Mouse (Mus musculus) lung, postnatal 14 days (tissue): ENCODE results near the gene Cela1.
A peak's percentile ranks its signal among the peaks of the same experiment; 100 is the strongest.

Experiments used
- DNase-seq: peaks from one replicate; pipeline ENCODE4 v3.0.0; 2021

The Cela1 gene

DNA sequence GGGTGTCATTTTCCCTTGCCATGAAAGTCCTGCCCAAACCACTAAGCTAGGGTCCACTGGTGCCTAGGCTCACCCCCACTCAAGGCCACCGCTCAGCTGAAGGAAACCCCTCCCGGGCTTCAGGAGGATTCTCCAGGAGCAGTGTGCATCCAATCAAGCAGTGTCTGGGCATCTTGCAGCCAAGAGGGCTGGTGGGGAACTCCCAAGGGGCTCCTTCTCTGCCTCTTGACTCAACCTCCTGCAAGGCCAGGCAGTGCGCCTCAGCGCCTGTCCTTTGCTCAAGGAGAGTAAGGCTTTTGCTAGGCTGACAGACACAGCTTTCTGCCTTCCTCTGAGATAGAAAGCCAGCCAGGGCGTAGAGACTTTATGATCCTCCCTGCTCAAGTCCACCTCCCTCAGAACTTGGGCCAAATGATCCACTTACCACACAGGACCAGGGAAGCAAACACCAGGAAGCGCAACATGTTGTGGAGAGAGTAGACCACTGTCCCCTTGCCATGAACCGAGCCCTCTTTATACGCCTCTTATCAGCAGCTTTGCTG is at the start of gene Cela1:
Gene Cela1 (minus strand): TSS at position 492 of the 542 bp plus-strand sequence.
- DNase-seq: no peak

DNA sequence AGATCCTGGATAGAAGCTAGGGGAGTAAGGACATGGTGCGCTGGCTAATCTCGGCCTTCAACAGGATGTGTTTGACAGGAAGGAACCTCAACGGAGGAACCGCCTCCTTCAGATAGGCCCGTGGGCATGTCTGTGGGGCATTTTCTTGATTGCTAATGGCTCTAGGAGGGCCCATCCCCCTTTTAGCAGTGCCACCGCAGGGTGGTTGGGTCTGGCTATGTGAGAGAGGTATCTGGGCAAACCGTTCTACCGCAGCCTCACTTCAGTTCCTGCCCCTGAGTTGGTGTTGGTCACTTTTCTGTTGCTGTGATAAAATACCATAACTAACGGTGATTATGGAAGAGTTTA is 48.2 kb upstream of the Cela1 start:
- DNase-seq: no peak

DNA sequence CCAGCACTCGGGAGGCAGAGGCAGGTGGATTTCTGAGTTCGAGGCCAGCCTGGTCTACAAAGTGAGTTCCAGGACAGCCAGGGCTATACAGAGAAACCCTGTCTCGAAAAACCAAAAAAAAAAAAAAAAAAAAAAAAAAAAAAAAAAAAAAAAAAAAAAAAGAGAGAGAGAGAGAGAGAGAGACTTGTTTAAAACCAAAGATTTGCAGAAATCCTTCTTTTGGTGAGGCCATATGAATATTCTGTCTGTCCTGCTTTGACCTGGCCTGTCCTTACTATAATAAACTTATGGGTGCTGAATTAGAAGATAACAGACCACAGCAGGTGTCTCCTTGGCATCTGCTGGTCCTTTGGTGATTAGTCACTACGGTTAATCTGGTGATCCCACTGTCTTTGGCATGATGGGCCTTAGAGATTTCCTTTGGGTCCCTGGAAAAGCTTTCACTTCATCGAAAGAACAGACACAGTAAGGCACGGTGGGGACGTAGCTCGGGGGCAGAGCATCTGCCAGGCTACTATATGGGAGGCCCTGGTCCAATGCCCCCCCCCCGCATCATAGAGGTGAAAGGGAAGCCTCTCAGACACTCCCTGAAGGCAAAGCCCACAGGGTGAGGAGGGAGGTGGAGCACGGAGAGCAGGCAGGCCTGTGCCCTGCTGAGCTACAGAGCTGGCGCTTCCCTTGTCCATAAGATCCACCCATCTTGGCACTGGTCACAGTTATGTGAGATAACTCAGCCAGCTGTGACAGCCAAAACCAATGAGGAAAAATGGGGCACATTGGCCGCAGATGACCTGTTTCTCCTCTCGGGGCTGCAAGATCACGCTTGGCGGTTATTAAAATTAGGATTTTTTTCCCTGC is 47.6 kb upstream of the Cela1 start:
- no peak for DNase-seq

DNA sequence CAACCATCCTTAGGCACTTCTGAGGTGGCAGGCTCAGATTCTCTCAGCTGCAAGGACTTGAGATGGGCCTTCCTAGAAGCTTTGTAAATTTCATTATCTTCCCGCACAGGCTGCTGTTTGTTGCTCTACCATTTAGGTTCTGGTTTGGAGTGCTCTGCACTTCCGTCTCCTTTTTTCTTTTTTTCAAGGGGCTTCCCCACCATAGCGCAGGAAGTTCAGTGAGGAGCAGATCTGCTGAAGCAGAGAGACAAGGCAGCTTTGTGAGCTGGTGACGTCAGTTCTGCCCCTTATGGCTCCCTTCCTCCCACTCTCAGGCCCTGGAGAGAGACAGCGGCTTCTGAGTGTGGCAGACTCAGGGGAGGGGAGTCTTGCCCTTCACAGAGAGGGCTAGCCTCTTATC is 44.9 kb upstream of the Cela1 start:
- DNase-seq: no peak

DNA sequence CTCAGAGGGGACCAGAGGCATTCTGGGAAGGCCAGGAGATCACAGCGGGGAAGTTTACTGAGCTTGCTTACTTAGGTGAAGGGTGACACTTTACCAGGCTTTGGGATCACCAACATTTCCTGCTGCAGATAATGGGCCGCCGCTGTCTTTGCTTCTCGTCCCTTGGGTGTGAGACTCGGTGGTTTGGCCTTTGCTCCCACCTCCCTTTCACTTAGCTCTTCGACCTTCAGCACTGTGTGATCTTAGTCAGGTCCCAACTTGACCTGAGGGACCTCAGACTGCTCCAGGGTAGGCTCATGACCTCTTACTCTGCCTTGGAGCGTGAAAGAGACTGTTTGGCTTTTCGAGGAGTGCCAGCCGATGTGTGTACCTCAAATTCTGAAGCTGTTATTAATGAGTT is 43.4 kb upstream of the Cela1 start:
- no peak for DNase-seq

DNA sequence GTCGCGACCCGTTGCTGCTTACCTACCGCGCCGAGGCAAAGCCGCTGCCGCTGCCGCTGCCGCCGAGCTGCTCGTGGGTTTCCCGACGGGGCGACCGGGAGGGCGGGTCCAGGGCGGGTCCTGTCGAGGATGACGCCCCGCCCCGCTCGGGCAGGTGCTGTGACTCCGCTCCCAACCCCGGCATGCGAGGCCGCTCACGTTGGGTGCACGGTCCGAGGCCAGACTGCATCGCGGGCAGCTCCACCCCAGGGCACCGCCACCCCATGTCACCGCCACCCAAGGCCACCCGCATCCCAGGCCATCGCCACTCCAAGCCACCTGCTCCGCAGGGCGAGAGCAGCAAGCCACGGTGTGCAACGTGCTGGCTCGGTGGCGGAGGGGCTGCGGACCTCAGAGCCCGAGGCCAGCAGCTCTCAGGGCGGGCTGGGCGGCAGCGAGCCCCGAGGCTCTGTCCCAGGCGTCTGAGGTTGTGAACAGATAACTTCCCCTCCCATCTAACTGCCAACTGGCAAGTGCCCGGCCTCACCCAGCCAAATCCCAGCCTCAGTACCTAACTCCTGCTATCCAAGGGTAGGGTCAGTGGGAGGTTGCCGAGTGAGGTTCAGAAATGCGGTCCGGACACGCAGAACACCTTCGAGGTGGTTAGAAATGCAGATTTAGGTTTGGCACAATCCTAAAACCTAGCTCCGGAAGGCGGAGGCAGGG is 41.7 kb upstream of the Cela1 start, which contains the start of gene Galnt6:
Gene Galnt6 (minus strand): TSS at position 96 of the 705 bp plus-strand sequence.
- DNase-seq: peak; percentile 20

DNA sequence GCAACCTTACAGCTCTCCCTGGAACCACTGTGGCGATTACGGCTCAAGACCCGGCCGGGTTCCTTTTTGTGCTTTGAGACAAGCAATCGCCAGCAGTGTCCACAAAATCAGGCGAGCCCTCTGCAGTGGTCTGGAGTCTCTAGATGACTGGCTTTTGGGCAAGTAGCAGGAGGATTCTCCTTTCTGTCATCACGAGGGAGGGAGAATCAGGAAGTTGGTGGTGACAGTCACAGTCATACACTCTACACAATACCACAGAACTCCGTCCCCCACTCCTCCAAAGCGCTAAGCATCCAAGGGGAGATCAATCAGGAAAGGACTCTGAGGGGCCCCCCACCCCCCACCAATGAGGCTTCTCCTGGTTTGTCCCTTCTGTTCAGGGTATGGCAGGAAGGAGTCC is 40.9 kb upstream of the Cela1 start:
- no peak for DNase-seq

DNA sequence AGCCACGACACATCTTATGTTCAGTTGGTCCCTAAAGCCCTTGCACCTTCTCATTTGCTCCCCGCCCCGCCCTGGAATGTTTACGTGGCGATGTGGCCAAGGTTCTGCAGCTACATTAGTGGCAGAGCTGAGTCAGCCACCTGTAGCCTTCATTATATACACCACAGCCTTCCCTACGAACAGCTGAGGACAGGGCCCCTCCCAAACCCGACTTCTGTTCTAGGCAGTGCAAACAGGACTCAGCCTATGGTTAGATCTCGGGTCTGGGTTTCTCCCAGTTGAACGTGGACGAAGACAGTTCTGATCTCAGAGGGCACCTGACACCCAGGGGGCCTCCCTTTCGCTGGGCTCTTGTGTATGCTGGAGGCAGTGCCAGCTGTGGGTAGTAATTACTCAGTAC is 40.1 kb upstream of the Cela1 start:
- DNase-seq: no peak

DNA sequence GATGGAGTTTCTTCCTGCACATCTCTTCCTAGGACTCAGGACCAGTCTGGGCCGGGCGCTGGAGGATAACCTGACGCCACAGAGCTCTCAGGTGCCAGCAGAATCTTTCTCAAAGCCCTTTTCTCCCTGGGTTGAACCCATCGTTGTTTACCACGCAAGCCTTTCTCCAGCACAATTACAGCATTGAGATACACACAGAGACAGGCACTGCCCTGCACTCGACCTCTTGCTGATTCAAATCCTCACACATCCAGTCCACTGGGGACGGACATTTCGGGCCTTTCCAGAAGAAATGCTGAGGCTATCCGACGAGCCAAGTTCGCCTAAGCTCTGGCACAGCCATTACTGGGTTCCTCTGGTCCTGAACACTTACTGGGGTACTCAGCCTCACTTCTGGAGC is 39.0 kb upstream of the Cela1 start:
- DNase-seq: no peak

DNA sequence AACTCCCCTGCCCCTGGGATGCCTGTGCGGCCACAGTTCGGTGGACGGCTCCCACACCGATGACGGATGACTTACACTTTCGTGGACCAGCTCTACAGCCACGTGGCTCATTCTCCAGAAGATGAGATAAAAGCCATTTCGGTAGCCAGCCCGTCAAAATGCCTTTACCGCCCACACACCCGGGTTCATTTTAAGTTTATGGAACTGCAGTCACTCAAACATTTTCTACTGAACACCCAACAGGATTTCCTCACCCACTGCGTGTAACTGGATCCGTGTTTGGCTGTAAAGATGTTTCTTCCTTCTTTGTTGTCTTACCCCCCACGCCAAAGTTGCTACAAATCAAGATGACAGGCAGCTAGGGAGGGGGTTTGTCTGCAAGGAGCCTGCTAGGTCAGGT is 35.8 kb upstream of the Cela1 start:
- DNase-seq: no peak

DNA sequence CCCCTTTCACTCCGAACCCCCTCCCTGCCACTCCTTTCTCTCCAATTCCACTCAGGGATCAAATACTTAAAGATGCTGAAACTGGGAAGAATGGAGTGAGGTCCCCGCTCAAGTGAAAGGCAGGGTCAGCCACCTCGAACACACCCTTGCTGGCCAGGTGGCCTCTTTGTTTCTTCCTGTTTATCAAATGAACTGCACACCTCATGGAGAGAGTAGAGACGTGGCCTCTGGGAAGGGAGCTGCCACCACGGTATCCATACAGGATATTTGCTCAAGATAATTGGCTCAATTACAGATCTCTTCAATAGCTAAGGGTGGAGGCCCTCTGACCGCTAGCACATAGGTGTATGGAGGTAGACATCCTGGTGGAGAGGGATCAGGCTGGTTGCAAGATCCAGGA is 34.8 kb upstream of the Cela1 start:
- no peak for DNase-seq

DNA sequence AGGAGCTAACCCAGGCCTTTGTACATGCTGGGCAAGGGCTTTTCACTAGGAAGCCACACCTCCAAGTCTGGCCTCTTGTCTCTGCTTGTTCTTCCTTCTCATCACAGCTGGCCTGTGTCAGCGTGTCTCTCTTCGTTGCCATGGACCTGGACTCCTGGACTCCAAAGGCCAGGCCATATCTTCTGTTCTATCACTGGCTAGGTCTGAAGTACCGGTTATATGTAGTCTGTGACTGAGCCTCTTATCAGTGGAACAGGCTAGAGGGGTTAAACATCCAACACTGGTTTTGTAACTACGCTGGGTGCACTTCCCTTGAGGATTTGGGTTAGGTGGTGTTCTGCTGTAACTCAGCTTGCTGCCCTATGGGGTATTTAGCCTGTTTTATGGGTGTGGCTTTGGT is 34.3 kb upstream of the Cela1 start:
- DNase-seq: no peak

DNA sequence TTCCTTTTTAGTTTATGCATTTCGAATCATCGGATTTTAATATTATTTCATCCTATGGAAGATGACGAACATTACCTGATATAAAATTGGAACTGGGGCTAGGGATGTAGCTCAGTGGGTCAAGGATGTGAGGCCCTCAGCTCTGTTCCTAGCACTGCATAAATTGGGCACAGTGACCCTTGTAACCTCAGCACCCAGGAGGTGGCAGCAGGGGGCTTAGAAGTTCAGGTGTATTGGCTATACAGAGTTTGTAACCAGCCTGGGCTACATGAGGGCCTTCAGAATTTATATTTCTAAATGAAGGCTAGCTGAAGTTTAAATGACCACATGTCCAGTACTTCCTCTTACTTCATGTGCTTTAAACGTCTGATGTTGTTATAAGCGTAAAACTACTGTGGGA is 33.7 kb upstream of the Cela1 start:
- DNase-seq: no peak

DNA sequence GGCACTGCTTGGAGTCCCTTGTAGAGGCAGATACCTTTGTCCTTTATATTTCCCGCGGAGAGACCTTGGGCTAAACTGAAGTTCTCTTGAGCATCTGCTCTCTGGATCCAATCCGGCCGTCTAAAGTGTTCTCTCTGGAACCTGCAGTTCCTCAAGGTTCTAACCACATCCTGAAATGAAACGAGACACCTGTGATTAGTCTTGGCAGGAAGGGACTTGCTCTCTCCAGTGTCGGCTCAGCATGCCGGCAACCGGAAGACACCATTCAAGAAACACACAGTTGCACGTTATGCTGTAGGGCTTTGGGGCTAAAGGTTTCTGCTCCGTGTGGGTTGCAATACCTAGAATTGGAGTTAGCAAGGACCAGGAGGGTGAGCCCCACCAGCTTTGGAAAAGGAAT is 32.3 kb upstream of the Cela1 start:
- DNase-seq: no peak

DNA sequence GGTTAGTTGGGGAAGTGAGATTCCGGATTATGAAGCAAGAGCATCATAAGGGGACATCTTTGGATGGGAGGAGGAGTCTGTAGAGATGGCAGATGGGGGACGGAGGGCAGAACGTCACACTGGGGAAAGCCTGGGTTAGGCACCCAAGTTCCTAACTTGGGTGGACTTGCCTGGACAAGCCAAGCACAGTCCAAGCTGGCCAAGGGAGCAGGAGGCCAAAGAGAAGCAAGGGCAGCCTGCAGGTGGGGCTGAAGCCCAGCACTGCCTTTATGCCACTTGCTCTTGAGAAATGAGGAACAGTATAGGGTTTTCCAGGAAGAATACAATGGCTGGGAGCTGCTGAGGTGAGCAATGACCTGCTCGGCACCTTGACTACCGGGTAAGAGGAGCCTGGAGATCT is 31.5 kb upstream of the Cela1 start:
- no peak for DNase-seq

DNA sequence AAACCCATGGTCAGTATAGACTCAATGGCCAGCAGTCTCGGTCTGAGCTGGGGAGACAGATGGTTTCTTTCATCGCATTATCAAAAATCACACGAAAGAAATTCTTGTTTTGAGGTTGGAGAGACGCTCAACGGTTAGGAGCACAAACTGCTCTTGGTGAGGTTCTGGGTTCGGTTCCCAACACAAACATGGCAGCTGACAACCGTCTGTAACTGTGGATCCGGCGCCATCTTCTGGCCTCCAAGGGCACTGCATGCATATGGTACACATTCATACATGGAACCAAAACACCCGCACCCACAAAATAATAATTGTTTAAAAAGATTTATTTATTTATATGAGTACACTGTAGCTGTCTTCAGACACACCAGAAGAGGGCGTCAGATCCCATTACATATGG is 30.9 kb upstream of the Cela1 start:
- DNase-seq: no peak

DNA sequence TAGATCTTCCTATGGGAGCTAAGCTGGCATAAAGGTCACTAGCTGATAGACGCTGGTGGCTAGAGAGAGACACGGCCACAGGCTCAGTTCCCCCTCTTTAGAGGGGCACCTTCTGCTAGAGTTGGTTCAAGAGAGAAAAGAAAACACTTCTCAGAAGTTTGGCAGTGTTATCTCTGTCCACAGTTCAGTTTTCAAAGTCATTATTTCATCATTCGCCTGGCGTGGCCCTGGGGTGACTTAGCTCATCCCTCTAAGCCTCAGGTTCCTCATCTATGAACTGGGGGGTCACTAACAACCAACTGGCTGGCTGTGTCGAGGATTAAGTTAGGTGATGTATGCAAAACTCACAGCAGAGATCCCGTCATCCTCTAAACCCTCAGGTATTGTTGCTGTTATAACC is 30.2 kb upstream of the Cela1 start:
- DNase-seq: no peak

DNA sequence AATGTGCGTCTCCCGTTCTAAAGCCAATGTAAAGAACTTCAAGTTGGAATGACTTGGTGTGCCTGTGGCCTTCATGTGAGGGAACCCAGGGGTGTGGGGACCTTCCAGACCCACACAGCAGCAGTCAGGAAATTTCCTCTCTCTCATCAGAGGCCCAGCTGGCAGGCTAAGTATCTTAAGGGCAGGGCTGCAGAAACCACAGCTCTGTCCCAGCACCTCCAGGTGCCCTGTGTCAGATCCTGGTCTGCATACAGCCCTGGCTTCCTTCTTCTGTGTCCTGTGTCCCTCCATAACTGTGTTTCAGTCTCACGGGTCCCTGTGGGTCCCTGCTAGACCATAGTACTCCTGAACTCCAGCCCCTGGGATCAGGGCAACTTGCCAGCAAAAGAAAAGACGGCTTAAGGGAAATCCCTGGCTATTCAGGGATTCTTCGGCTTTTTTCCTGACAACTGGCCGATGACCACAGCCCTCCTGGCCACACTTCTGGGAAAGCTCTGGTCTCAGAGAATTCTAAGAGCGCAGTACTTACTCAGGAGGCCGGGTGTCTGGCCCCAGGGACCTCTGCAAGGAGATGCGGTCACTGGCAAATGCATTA is 27.8 kb upstream of the Cela1 start:
- DNase-seq: no peak

DNA sequence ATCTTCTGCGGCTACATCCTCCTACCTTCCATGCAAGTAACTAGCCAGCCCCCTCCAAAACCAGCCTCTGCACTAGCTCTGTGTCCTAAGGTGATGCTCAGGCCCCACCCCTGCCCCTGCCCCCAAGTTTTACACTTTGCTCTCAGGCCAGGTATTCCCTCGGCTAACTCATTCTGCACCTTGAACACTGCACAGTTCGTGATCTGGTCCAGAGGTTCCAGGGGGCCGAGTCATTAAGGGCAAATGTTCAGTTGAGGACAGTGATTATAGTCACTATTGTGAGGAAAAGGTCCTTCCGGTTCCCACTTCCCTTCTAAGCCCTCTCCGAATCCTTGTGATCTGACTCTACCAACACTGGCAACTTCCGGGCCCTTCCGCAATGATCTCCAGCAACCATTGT is 26.7 kb upstream of the Cela1 start:
- DNase-seq: no peak

DNA sequence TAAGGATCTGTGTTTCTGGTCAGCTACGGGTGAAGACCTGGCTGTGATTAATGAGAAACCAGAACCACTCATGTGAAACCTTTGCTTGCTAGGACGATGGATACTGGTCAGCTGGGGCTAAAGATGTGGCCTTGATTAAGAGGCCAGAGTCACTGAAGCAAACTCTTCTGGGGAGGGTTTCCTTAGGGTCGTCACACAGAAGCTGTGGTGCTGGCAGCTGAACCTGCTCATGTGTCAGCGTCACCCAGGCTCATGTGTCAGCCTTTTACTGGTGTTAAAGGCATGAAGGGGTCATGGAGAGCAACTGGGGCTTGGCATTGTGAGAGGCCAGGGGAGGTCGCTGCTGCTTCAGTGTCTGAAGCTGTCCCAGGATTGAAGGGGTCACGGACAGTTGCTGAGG is 23.1 kb upstream of the Cela1 start:
- no peak for DNase-seq

DNA sequence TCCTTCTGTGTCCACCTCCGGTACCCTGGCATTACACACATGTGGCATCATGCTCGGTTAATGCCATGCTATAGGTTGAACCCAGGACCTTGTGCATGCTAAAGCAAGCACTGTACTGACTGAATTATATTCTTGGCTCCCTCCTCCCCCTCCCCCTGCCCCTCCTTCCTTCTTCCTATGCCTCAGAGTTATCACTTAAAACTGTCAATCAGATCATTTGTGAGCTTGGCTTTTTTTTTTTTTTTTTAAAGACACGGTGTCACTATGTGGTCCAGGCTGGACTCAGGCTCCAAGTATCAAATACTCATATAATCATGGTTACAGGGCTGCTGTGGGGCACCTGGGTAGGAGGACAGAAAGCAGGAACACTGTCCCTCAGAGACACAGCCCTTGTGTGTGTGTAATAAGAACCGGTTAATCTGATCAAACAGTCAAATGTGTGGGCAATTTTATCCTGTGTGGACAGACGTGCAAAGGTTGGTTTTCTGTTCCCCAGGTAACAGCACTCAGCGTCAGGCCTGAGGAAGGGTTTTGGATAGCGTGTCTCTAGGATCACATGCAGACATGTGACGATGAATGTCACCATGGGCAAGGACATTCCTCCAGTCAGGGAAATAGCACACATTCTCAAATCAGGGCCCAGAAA is 20.8 kb upstream of the Cela1 start:
- DNase-seq: no peak

DNA sequence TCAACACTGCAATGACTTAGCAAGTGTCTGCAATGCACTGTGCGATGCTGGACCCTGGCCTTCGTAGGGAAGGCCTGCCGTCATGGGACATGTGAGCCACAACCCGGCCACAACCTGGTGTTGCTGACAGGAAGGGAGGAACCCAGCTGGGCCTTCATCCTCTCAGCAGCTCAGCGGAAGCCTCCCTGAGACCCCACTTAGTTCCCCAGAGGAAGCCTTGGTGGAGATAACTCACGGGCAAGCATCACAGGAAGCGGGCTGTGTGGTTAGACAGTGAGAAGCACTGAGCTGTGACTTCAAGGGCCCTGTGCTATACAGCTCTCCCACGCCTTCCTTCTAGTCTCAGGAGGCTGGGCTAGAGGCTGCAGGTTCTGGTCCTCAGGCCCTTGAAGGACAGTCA is 18.5 kb upstream of the Cela1 start:
- DNase-seq: no peak

DNA sequence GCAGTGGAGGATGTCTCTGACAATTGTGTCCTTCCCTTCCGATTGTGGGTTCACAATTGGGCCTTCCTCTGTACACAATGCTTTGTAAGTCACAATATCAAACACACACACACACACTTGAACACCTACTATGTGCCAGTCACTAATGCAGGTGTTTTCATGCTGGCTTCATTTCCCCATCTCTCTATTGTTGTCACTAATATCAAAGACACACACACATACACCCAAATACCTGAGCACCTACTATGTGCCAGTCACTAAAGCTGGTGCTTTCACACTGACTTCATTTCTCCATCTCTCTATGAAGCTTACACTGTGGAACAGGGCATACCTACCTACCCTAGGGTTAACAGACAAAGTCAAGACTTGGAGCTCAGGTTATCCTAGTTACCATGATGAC is 17.7 kb upstream of the Cela1 start:
- no peak for DNase-seq
